Mouse (Mus musculus) stomach, postnatal 0 days (tissue): ENCODE measurements at regions not wholly inside any gene's neighbourhood (a gene's known extent, or its start where the extent isn't known, plus 50 kb on each side); places are given as distances from the start of the nearest gene placed in this dataset.

Experiments used
- ATAC-seq: fragments of 200-750 bp; cut with Nextera tagmentation; 2 replicates; pipeline ENCODE4 v1.8.0; 2017; ENCODE audit not compliant: low FRiP score, low TSS enrichment
- DNase-seq: peaks from one replicate; pipeline ENCODE4 v3.0.0-alpha.2; 2016; ENCODE audit warnings: low spot score
- H3K27ac ChIP-seq: fragments of 300-500 bp; sonication (generic); replicated peaks from 2 replicates; pipeline ENCODE4 v1.5.1; 2014; ENCODE audit warnings: mild to moderate bottlenecking, control low read depth
- H3K27me3 ChIP-seq: fragments of 300-500 bp; sonication (generic); 2 replicates; pipeline ENCODE4 v1.6.1; 2014; ENCODE audit warnings: low read length; ENCODE audit not compliant: control insufficient read depth, insufficient read depth
- H3K36me3 ChIP-seq: fragments of 300-500 bp; sonication (generic); 2 replicates; pipeline ENCODE4 v1.6.1; 2014; ENCODE audit warnings: low read length, mixed read lengths; ENCODE audit not compliant: control insufficient read depth, insufficient read depth
- H3K4me1 ChIP-seq: fragments of 300-500 bp; sonication (generic); replicated peaks from 2 replicates; pipeline ENCODE4 v1.6.1; 2014; ENCODE audit warnings: antibody characterized with exemption; ENCODE audit not compliant: control insufficient read depth, insufficient read depth
- H3K4me2 ChIP-seq: fragments of 300-500 bp; sonication (generic); replicated peaks from 2 replicates; pipeline ENCODE4 v1.6.1; 2014; ENCODE audit warnings: low read depth, mild to moderate bottlenecking, control low read depth, moderate library complexity
- H3K4me3 ChIP-seq: fragments of 300-500 bp; sonication (generic); 2 replicates; pipeline ENCODE4 v1.5.1; 2014; ENCODE audit warnings: low read depth, low read length, control low read depth
- H3K9ac ChIP-seq: fragments of 300-500 bp; sonication (generic); 2 replicates; pipeline ENCODE4 v1.6.1; 2014; ENCODE audit warnings: mild to moderate bottlenecking, low read length, control low read depth, mixed read lengths
- H3K9me3 ChIP-seq: fragments of 300-500 bp; sonication (generic); 2 replicates; pipeline ENCODE4 v1.6.1; 2016; ENCODE audit warnings: low read length; ENCODE audit not compliant: control insufficient read depth
- CTCF ChIP-seq: IDR thresholded peaks from 2 replicates; pipeline ENCODE4 v1.5.1; 2016; ENCODE audit warnings: antibody characterized with exemption, low read depth, mild to moderate bottlenecking, moderate library complexity
- EP300 ChIP-seq: optimal IDR thresholded peaks from 2 replicates; pipeline ENCODE3; 2016; ENCODE audit warnings: antibody characterized with exemption
- WGBS: fragments of 180-500 bp; shearing (Covaris S2); extraction: QIAGEN DNeasy Blood & Tissue Kit; methylation state at CpG from one replicate; pipeline ENCODE4 v1.1.7; 2014; 5-methylcytosine and 5-hydroxymethylcytosine counted together

DNA sequence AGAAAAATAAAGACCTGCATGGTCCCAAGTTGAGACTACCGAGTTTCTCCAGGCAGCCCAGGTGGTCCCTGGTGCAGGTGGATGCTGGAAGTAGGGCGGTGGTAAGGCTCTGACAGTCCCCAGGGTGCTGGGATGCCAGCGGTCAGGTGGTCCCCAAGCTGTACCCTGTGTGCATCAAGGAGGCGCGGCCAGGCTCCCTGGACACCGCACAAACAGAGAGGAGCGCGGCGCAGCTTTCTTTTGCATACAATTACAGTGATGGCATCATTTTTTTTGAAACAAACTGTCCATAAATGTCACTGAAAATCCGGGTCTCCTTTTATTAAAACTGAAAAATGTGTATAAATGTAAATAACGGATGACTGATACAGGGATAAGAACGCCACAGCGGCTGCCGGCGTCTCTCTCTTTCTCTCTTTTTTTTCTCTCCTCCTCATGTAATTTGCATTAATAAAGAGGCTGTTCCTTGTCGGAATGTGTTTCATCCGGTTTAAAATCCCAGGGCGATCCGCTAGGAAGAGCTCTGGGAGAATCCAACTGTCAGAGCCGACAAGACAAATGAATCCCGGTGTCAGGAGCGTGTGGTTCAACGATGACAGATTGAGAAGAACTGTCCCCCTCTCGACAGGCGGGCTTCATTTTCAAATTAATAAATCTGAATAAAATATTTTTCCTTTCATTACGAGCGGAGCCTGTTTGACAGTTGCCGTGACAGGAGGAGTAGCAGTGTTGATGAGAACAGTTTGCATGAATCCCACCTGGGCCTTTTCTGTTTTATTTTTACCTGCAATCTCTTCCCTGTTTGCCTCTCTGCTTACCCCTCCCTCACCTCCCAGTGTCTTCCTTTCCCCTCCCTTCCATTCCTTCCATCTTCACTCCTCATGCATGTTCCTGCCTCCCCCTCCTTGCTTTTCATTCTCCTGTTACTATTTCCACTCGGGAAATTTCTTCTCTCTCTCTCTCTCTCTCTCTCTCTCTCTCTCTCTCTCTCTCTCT, 244.6 kb upstream of the Pbx1 start:
- WGBS = 44% methylated on average over 29 of the region's 29 CpGs
- peak overlapping the region; percentile 12 for H3K4me3 ChIP-seq
- DNase-seq (no peak), ATAC-seq (no peak)
- no peaks in the 10 kb centered on the region for H3K27me3 ChIP-seq
- H3K27ac ChIP-seq = no peak overlapping the region
- no peak overlapping the region for H3K9ac ChIP-seq
- peak overlapping the region; percentile 44 for H3K4me2 ChIP-seq
- H3K9me3 ChIP-seq = no peaks in the 10 kb centered on the region
- no peaks in the 10 kb centered on the region for H3K36me3 ChIP-seq
- no peaks in the 10 kb centered on the region for H3K4me1 ChIP-seq
- no peak for TF ChIP-seq EP300
- no peak for TF ChIP-seq CTCF

DNA sequence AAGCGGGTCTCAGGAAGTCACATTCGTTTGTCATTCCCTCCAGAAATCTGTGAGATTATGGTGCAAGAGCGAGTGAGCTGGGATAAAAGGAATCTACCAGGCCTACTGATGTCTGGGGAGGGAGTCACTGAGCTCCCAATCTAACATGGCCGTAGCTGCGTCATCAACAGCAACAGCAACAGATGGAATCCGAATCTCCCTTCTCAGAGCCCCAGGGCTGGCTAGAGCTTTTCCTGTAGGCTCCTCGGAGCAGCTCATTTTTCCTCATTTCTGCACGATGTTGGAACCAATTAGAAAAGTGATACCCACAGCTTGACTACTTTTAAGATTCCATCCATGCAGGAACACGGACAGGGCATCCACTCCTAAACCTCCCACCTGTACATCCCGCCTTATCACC, 243.7 kb upstream of the Pbx1 start:
- ATAC-seq (no peak), DNase-seq (no peak)
- no peaks in the 10 kb centered on the region for H3K4me1 ChIP-seq
- no peak overlapping the region for H3K4me2 ChIP-seq
- no peak overlapping the region for H3K9ac ChIP-seq
- H3K4me3 ChIP-seq = no peak overlapping the region
- H3K27me3 ChIP-seq = no peaks in the 10 kb centered on the region
- WGBS = 76% methylated on average over 10 of the region's 10 CpGs
- TF ChIP-seq CTCF (no peak), EP300 (no peak)
- H3K9me3 ChIP-seq = no peaks in the 10 kb centered on the region
- no peaks in the 10 kb centered on the region for H3K36me3 ChIP-seq
- H3K27ac ChIP-seq = no peak overlapping the region

DNA sequence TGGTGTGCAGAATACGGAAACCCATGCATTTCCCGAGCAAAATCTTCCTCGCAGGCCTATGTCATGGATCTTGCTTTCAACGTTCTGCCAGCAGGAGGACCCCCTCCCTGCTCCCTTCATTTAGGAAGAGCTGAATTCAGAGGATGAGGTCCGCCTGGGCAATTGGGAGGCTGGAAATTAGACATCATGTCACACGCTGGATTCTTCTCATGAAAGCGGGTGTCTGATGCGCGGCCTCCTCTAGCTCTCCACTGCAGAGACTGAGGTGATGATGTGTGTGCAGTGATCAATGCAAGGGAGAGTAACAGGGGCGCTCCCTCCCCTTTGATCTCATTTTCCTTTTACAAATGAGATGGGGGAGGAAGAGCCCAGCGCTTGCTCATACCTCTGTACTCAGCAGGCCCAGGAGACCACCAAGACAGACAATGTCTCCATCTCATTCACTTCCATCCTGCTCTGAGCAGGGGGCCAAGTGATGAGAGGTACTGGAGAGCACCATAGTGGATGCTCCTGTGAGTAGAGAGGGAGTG, 230.8 kb upstream of the Pbx1 start:
- no peaks in the 10 kb centered on the region for H3K9me3 ChIP-seq
- TF ChIP-seq CTCF = peak; percentile 26; the same call in 1 of the 2 replicates
- TF ChIP-seq EP300 = no peak
- H3K36me3 ChIP-seq = no peaks in the 10 kb centered on the region
- H3K27me3 ChIP-seq = no peaks in the 10 kb centered on the region
- DNase-seq = no peak
- H3K4me1 ChIP-seq = no peaks in the 10 kb centered on the region
- no peak overlapping the region for H3K27ac ChIP-seq
- no peak overlapping the region for H3K4me3 ChIP-seq
- WGBS = 60% methylated on average over 11 of the region's 11 CpGs
- ATAC-seq = no peak
- H3K9ac ChIP-seq = no peak overlapping the region
- H3K4me2 ChIP-seq = no peak overlapping the region

DNA sequence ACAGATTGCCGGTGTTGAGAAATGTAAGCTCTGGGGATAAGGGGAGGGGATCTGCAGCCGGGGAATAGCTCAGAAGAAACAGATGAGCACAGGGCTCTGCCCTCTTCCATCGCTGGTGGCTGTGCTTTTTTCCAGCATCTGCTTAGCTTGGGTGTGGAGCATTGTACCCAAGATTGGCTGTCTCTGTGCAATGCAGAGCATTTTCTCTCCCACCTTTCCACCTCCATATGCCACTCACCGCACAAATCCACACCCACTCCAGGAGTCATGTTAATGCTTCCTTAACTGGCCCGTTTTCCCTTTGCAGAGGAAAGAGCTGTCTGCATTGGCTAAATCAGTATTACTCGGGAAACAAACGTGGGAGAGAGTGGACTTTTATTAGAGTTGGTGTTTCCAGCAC, 228.9 kb upstream of the Pbx1 start:
- TF ChIP-seq EP300 = no peak
- 57% methylated on average over 7 of the region's 7 CpGs for WGBS
- no peak for ATAC-seq

DNA sequence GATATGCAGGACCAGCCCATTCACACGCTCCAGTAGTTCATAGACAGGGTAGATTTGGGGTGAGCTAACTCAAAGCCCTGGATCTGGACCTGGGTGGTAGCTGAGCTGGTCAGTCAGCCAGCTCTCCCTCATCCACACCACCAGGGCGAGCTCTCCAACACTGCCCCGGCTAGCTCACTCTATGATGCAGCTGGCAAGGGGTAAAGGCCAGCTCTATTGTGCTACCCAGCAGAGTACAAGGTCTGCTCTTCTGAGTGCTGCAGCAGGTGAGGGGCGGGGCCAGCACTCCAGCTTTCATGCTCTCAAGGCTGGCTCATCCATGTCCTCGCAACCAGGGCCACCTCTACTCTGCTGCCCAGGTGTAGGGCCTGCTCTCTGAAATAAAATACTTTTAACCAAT, 227.5 kb upstream of the Pbx1 start:
- H3K9ac ChIP-seq = no peak overlapping the region

More for the DNA sequence above, 228.9 kb upstream of the Pbx1 start:
- no peak overlapping the region for H3K27ac ChIP-seq
- H3K27me3 ChIP-seq = no peaks in the 10 kb centered on the region
- H3K4me1 ChIP-seq = no peaks in the 10 kb centered on the region
- no peak overlapping the region for H3K9ac ChIP-seq
- H3K4me2 ChIP-seq = no peak overlapping the region
- no peak for DNase-seq
- no peak overlapping the region for H3K4me3 ChIP-seq
- H3K36me3 ChIP-seq = no peaks in the 10 kb centered on the region
- H3K9me3 ChIP-seq = no peaks in the 10 kb centered on the region

DNA sequence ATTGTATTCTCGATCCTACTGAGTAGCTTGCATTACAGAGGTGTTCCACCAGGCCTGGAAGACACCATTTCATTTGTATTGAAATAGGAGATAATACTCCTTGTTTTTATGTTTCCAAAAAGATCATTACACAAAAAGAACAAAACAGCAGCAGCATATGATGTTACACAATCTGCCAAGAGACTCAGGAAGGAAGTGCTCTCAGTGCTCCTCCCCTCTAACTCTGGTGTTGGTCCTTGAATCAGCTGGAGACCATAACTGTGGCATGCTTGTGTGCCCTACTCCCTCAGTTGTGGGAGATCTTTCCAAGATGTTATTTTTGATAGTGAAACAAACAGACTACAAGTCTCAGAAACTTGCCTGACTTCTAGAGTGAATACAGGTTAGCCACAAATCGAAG, 200.8 kb upstream of the Pbx1 start:
- no peak overlapping the region for H3K4me2 ChIP-seq
- DNase-seq (no peak), ATAC-seq (no peak)
- H3K4me1 ChIP-seq = no peaks in the 10 kb centered on the region
- H3K9me3 ChIP-seq = no peaks in the 10 kb centered on the region
- no peak overlapping the region for H3K4me3 ChIP-seq
- H3K36me3 ChIP-seq = no peaks in the 10 kb centered on the region
- WGBS = 88% methylated on average over 2 of the region's 2 CpGs
- no peak overlapping the region for H3K27ac ChIP-seq
- TF ChIP-seq CTCF (no peak), EP300 (no peak)
- no peak overlapping the region for H3K9ac ChIP-seq
- no peaks in the 10 kb centered on the region for H3K27me3 ChIP-seq

More for the DNA sequence above, 227.5 kb upstream of the Pbx1 start:
- no peaks in the 10 kb centered on the region for H3K4me1 ChIP-seq
- no peaks in the 10 kb centered on the region for H3K27me3 ChIP-seq
- H3K4me3 ChIP-seq = no peak overlapping the region
- no peaks in the 10 kb centered on the region for H3K36me3 ChIP-seq
- no peaks in the 10 kb centered on the region for H3K9me3 ChIP-seq
- no peak for TF ChIP-seq EP300
- TF ChIP-seq CTCF = peak; percentile 10; the same call in 1 of the 2 replicates
- peak; percentile 64; the same call in 1 of the 2 replicates for ATAC-seq
- no peak overlapping the region for H3K27ac ChIP-seq
- 75% methylated on average over 5 of the region's 5 CpGs for WGBS
- peak; percentile 29 for DNase-seq
- H3K4me2 ChIP-seq = no peak overlapping the region
